Mouse (Mus musculus): ENCODE data around the gene Tubal3.

DNA sequence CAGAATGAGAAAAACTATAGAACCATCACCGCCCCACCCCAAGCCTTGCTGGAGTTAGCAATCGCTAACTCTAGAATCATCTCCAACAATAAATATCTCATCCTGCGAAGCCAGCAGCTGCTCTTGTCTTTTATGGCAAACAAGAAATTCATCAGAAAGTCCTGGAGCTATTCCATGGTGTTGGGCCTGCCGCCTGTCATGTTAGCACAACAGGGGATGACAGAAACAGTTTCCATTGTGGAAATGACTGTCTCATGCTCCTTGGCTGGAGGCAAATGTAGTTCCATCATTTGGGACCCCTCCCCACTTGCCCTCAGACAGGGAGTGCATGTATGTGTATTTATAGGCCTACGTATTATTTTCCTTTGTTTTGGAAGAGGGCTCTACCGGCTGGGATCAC is 41.6 kb upstream of the Tubal3 start:
- TF ChIP-seq CTCF (IDR thresholded peaks at IDR 0.05; ENCODE audit: borderline replicate concordance, control insufficient read depth, extremely low read depth, insufficient read depth, low read length, poor library complexity), result no peak
- no peak for TF ChIP-seq POLR2A (IDR thresholded peaks at IDR 0.05; ENCODE audit: control insufficient read depth, extremely low read depth, insufficient read depth, low read length, poor library complexity)
